Mouse (Mus musculus) liver, embryonic 16.5 days (tissue): Measurements from ENCODE around the gene Cfb. TPM values are rescaled to one million over a fixed set of nuclear protein-coding genes. Genes with fewer than 3 reads are reported as not detected.

Experiments
- microRNA-seq: library from miRNA; unstranded; fragments of <30 nt; microRNA quantifications from one replicate; pipeline ENCODE4, GENCODE M21; 2016
- polyA plus RNA-seq: library from polyadenylated mRNA; unstranded; fragments of >200 nt; fragmentation: Nextera tagmentation; extraction: Ambion mirVana; gene quantifications from 2 replicates; pipeline ENCODE4 v1.2.1, GENCODE M21; 2015

Gene Cfb
- polyA plus RNA-seq, 1 experiment from 2014 or later: 472 TPM

Small RNAs within 50 kb of the gene (microRNA-seq; reads per million reads assigned to microRNA genes)
- gene Mir6970 (not detected), gene Mir6971 (3.0 reads per million, percentile 8 among the genes with 10 or more reads in this experiment), gene Mir6972 (2.0 reads per million)

Other genes with a start within 250 kb of the Cfb start
- 0.33 and 0.51 TPM in 2 replicates for gene Egfl8, start 246.5 kb downstream of the Cfb start, polyA plus RNA-seq
- gene Ppt2, start 234.0 kb downstream of the Cfb start, polyA plus RNA-seq: 11.4 and 13.8 TPM in 2 replicates
- gene Prrt1, start 233.0 kb downstream of the Cfb start, polyA plus RNA-seq: not detected in 2 replicates
- 3.7 and 4.6 TPM in 2 replicates for gene Fkbpl, start 217.8 kb downstream of the Cfb start, polyA plus RNA-seq
- 17.7 and 17.8 TPM in 2 replicates for gene Atf6b, start 215.4 kb downstream of the Cfb start, polyA plus RNA-seq
- 0.20 and 0.27 TPM in 2 replicates for gene Tnxb, start 192.0 kb downstream of the Cfb start, polyA plus RNA-seq
- gene C4b, start 118.6 kb downstream of the Cfb start, polyA plus RNA-seq: 19.6 and 26.6 TPM in 2 replicates
- gene Cyp21a1, start 58.0 kb downstream of the Cfb start, polyA plus RNA-seq: 0.70 and 4.9 TPM in 2 replicates
- 10.7 and 11.7 TPM in 2 replicates for gene Stk19, start 25.6 kb downstream of the Cfb start, polyA plus RNA-seq
- gene Dxo, start 25.5 kb downstream of the Cfb start, polyA plus RNA-seq: 25.6 and 27.6 TPM in 2 replicates
- 24.8 and 27.3 TPM in 2 replicates for gene Skiv2l, start 12.3 kb downstream of the Cfb start, polyA plus RNA-seq
- gene Nelfe, start 12.1 kb downstream of the Cfb start, polyA plus RNA-seq: 41.4 and 42.3 TPM in 2 replicates
- gene Zbtb12, start 17.0 kb upstream of the Cfb start, polyA plus RNA-seq: 0.26 and 0.37 TPM in 2 replicates
- not detected in 2 replicates for gene Gm20547, start 19.5 kb upstream of the Cfb start, polyA plus RNA-seq
- gene C2, start 35.7 kb upstream of the Cfb start, polyA plus RNA-seq: 30.6 and 33.9 TPM in 2 replicates
- 12.4 and 15.2 TPM in 2 replicates for gene Ehmt2, start 36.0 kb upstream of the Cfb start, polyA plus RNA-seq
- gene Slc44a4, start 51.9 kb upstream of the Cfb start, polyA plus RNA-seq: 2.6 and 3.6 TPM in 2 replicates
- 17.8 and 20.6 TPM in 2 replicates for gene Neu1, start 68.7 kb upstream of the Cfb start, polyA plus RNA-seq
- 0.05 TPM in 1 of 2 replicates, not detected in the other for gene Hspa1b, start 96.7 kb upstream of the Cfb start, polyA plus RNA-seq
- not detected in 2 replicates for gene Gm20481, start 107.4 kb upstream of the Cfb start, polyA plus RNA-seq
- 0.87 and 1.5 TPM in 2 replicates for gene Hspa1a, start 109.6 kb upstream of the Cfb start, polyA plus RNA-seq
- 0.21 and 0.27 TPM in 2 replicates for gene Hspa1l, start 110.2 kb upstream of the Cfb start, polyA plus RNA-seq
- gene Lsm2, start 119.3 kb upstream of the Cfb start, polyA plus RNA-seq: 97.6 and 103 TPM in 2 replicates
- 82.2 and 90.1 TPM in 2 replicates for gene Vars, start 138.5 kb upstream of the Cfb start, polyA plus RNA-seq
- gene Vwa7, start 154.1 kb upstream of the Cfb start, polyA plus RNA-seq: 0.09 and 0.13 TPM in 2 replicates
- gene Sapcd1, start 165.5 kb upstream of the Cfb start, polyA plus RNA-seq: 2.2 and 2.6 TPM in 2 replicates
- gene Msh5, start 184.2 kb upstream of the Cfb start, polyA plus RNA-seq: 4.2 and 4.6 TPM in 2 replicates
- 112 and 121 TPM in 2 replicates for gene Clic1, start 187.4 kb upstream of the Cfb start, polyA plus RNA-seq
- 16.3 and 18.1 TPM in 2 replicates for gene Ddah2, start 196.5 kb upstream of the Cfb start, polyA plus RNA-seq
- gene Ly6g6c, start 202.9 kb upstream of the Cfb start, polyA plus RNA-seq: 0.24 and 0.37 TPM in 2 replicates
- 3.4 and 4.5 TPM in 2 replicates for gene Mpig6b, start 203.7 kb upstream of the Cfb start, polyA plus RNA-seq
- 0.17 TPM in 1 of 2 replicates, not detected in the other for gene Ly6g6e, start 214.4 kb upstream of the Cfb start, polyA plus RNA-seq
- 0.55 and 0.77 TPM in 2 replicates for gene Ly6g6d, start 215.5 kb upstream of the Cfb start, polyA plus RNA-seq
- 4.0 and 5.7 TPM in 2 replicates for gene Ly6g6f, start 223.1 kb upstream of the Cfb start, polyA plus RNA-seq
- gene Abhd16a, start 226.7 kb upstream of the Cfb start, polyA plus RNA-seq: 47.4 and 52.1 TPM in 2 replicates
- gene Ly6g5c, start 245.8 kb upstream of the Cfb start, polyA plus RNA-seq: not detected in 2 replicates